Mouse (Mus musculus): ENCODE data around the gene Ccnd1. TPM values are rescaled to one million over a fixed set of nuclear protein-coding genes. Genes with fewer than 3 reads are reported as not detected.

Gene Ccnd1
- total RNA-seq, 2 experiments from 2014 or later, result 0.51 to 1.2 TPM

Other genes with a start within 250 kb of the Ccnd1 start
- not detected in 2 replicates for gene Ano1, start 188.0 kb downstream of the Ccnd1 start, total RNA-seq (2015; ENCODE audit: low replicate concordance)
- gene Ano1, start 188.0 kb downstream of the Ccnd1 start, total RNA-seq (2017; ENCODE audit: low replicate concordance), result not detected in 2 replicates
- gene Fgf3, start 101.8 kb downstream of the Ccnd1 start, total RNA-seq (2015; ENCODE audit: low replicate concordance), result 1.7 and 2.3 TPM in 2 replicates
- gene Fgf3, start 101.8 kb downstream of the Ccnd1 start, total RNA-seq (2017; ENCODE audit: low replicate concordance), result 1.0 TPM in 1 of 2 replicates, not detected in the other
- gene Fgf4, start 92.6 kb downstream of the Ccnd1 start, total RNA-seq (2015; ENCODE audit: low replicate concordance), result 1.7 TPM in 1 of 2 replicates, not detected in the other
- not detected in 2 replicates for gene Fgf4, start 92.6 kb downstream of the Ccnd1 start, total RNA-seq (2017; ENCODE audit: low replicate concordance)
- not detected in 2 replicates for gene Fgf15, start 43.4 kb downstream of the Ccnd1 start, total RNA-seq (2015; ENCODE audit: low replicate concordance)
- gene Fgf15, start 43.4 kb downstream of the Ccnd1 start, total RNA-seq (2017; ENCODE audit: low replicate concordance), result not detected in 2 replicates
- 1.2 and 7.5 TPM in 2 replicates for gene LTO1, start 24.8 kb downstream of the Ccnd1 start, total RNA-seq (2015; ENCODE audit: low replicate concordance)
- 8.3 and 16.6 TPM in 2 replicates for gene LTO1, start 24.8 kb downstream of the Ccnd1 start, total RNA-seq (2017; ENCODE audit: low replicate concordance)